Mouse (Mus musculus): Measurements from ENCODE around the gene Tas2r135. TPM values are rescaled to one million over a fixed set of nuclear protein-coding genes. Genes with fewer than 3 reads are reported as not detected.

Tas2r135 gene
- total and polyA plus RNA-seq, 3 experiments = not detected

DNA sequence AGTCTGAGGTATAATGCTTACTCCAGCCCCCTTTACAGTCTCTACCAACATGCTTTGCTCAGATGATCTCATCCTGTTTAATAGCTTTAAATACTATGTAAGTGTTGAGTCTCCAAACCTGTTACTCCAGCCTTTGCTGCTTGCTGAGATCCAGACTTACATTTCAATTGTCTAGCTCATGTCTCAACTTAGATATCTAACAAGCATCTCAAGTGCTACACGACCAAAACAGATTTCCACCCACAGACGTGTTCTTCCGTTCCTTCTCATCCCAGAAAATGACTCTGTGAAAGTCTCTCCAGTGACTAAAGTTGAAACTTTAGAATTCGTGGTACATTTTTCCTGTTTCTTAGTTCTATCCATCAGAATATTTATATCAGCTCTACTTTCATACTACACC lies 21.1 kb downstream of the Tas2r135 start:
- Histone ChIP-seq H3K4me3 (ENCODE audit: control insufficient read depth in 1 of 2, insufficient read depth in 1 of 2, low read depth in 2 of 2, low read length in 2 of 2) (no peak overlapping the region), H3K36me3 (ENCODE audit: control insufficient read depth in 1 of 2, insufficient read depth in 2 of 2, low read length in 2 of 2) (no peaks in the 10 kb centered on the region), H3K9ac (ENCODE audit: control insufficient read depth, low read depth, low read length, poor library complexity, severe bottlenecking) (no peak overlapping the region), H3K79me2 (ENCODE audit: control insufficient read depth, insufficient read depth, low read length, poor library complexity) (no peaks in the 10 kb centered on the region), H3K4me1 (ENCODE audit: control insufficient read depth in 1 of 2, insufficient read depth in 2 of 2, low read length in 2 of 2) (no peaks in the 10 kb centered on the region), H3K9me3 (replicated peaks; ENCODE audit: insufficient read depth, low read length) (no peaks in the 10 kb centered on the region), H3K27me3 (ENCODE audit: control insufficient read depth in 1 of 2, insufficient read depth in 2 of 2, low read length in 2 of 2) (no peaks in the 10 kb centered on the region), H3K27ac (ENCODE audit: control insufficient read depth, low read depth, low read length) (no peak overlapping the region)
- DNase-seq (ENCODE audit: low read depth, low spot score) = no peak
- no peak for TF ChIP-seq ZNF384 (IDR thresholded peaks at IDR 0.05; ENCODE audit: low read depth, low read length)
- no peak for TF ChIP-seq E2F4 (IDR thresholded peaks at IDR 0.05; ENCODE audit: borderline replicate concordance, low read depth, low read length)
- no peak for TF ChIP-seq MAFK (IDR thresholded peaks at IDR 0.05; ENCODE audit: borderline replicate concordance, low read depth, low read length)
- no peak for TF ChIP-seq MYB (IDR thresholded peaks at IDR 0.05; ENCODE audit: low read depth, low read length)
- TF ChIP-seq CTCF (IDR thresholded peaks at IDR 0.05 in 2 of 3, conservative IDR thresholded peaks at IDR 0.05 in 1 of 3; ENCODE audit: control insufficient read depth in 1 of 3, insufficient read depth in 1 of 3, low read depth in 2 of 3, low read length in 3 of 3, poor library complexity in 1 of 3, severe bottlenecking in 1 of 3) = no peak
- TF ChIP-seq SMC3 (IDR thresholded peaks at IDR 0.05; ENCODE audit: low read depth, low read length) = no peak
- TF ChIP-seq CHD2 (IDR thresholded peaks at IDR 0.05; ENCODE audit: low read length) = no peak
- TF ChIP-seq TCF12 (IDR thresholded peaks at IDR 0.05; ENCODE audit: low read depth, low read length) = no peak
- TF ChIP-seq ZMIZ1 (IDR thresholded peaks at IDR 0.05; ENCODE audit: low read depth, low read length) = no peak
- no peak for TF ChIP-seq CHD1 (IDR thresholded peaks at IDR 0.05; ENCODE audit: low read depth, low read length)
- TF ChIP-seq MAZ (IDR thresholded peaks at IDR 0.05; ENCODE audit: low read depth, low read length) = no peak
- TF ChIP-seq MEF2A (IDR thresholded peaks at IDR 0.05; ENCODE audit: extremely low read depth, insufficient replicate concordance, low read depth, low read length, poor library complexity, severe bottlenecking) = no peak
- TF ChIP-seq GABPA (IDR thresholded peaks at IDR 0.05; ENCODE audit: low read depth, low read length) = no peak
- no peak for TF ChIP-seq HCFC1 (IDR thresholded peaks at IDR 0.05; ENCODE audit: low read depth, low read length)
- TF ChIP-seq SIN3A (IDR thresholded peaks at IDR 0.05; ENCODE audit: low read length) = no peak
- no peak for TF ChIP-seq GATA1 (IDR thresholded peaks at IDR 0.05; ENCODE audit: low read depth, low read length)
- TF ChIP-seq ELF1 (IDR thresholded peaks at IDR 0.05; ENCODE audit: low read depth, low read length) = no peak
- TF ChIP-seq ETS1 (IDR thresholded peaks at IDR 0.05; ENCODE audit: low read depth, low read length) = no peak
- TF ChIP-seq NELFE (IDR thresholded peaks at IDR 0.05; ENCODE audit: low read depth, low read length) = no peak
- TF ChIP-seq USF2 (IDR thresholded peaks at IDR 0.05; ENCODE audit: borderline replicate concordance in 1 of 2, insufficient read depth in 1 of 2, low read depth in 1 of 2, low read length in 2 of 2) = no peak

- Histone ChIP-seq H3K4me1 (ENCODE audit: control insufficient read depth in 1 of 2, insufficient read depth in 2 of 2, low read length in 2 of 2) (no peaks in the 10 kb centered on the region), H3K27me3 (ENCODE audit: control insufficient read depth in 1 of 2, insufficient read depth in 2 of 2, low read length in 2 of 2) (no peaks in the 10 kb centered on the region), H3K9ac (ENCODE audit: control insufficient read depth, low read depth, low read length, poor library complexity, severe bottlenecking) (no peak overlapping the region), H3K79me2 (ENCODE audit: control insufficient read depth, insufficient read depth, low read length, poor library complexity) (no peaks in the 10 kb centered on the region), H3K4me3 (ENCODE audit: control insufficient read depth in 1 of 2, insufficient read depth in 1 of 2, low read depth in 2 of 2, low read length in 2 of 2) (no peak overlapping the region), H3K36me3 (ENCODE audit: control insufficient read depth in 1 of 2, insufficient read depth in 2 of 2, low read length in 2 of 2) (no peaks in the 10 kb centered on the region), H3K27ac (ENCODE audit: control insufficient read depth, low read depth, low read length) (no peak overlapping the region), H3K9me3 (replicated peaks; ENCODE audit: insufficient read depth, low read length) (no peaks in the 10 kb centered on the region)
- TF ChIP-seq JUND (IDR thresholded peaks at IDR 0.05; ENCODE audit: low read depth, low read length) = no peak
- peak; percentile 12; the same call in 1 of the 2 replicates for TF ChIP-seq RAD21 (IDR thresholded peaks at IDR 0.05; ENCODE audit: low read depth, low read length)
- TF ChIP-seq UBTF (IDR thresholded peaks at IDR 0.05; ENCODE audit: borderline replicate concordance, insufficient read depth, low read depth, low read length) = no peak
- TF ChIP-seq POLR2AphosphoS2 (IDR thresholded peaks at IDR 0.05; ENCODE audit: low read length) = no peak
- TF ChIP-seq TBP (IDR thresholded peaks at IDR 0.05; ENCODE audit: low read depth, low read length) = no peak
- TF ChIP-seq BHLHE40 (IDR thresholded peaks at IDR 0.05; ENCODE audit: borderline replicate concordance, low read depth, low read length) = no peak
- TF ChIP-seq SMC3 (IDR thresholded peaks at IDR 0.05; ENCODE audit: low read depth, low read length) = peak; percentile 19; the same call in 1 of the 2 replicates
- TF ChIP-seq CHD2 (IDR thresholded peaks at IDR 0.05; ENCODE audit: low read length) = no peak
- TF ChIP-seq GABPA (IDR thresholded peaks at IDR 0.05; ENCODE audit: low read depth, low read length) = no peak
- no peak for TF ChIP-seq USF1 (IDR thresholded peaks at IDR 0.05; ENCODE audit: low read depth, low read length)
- peak in 1 of 3 experiments; percentile 9; a peak in 1 of 6 replicates for TF ChIP-seq CTCF (IDR thresholded peaks at IDR 0.05 in 2 of 3, conservative IDR thresholded peaks at IDR 0.05 in 1 of 3; ENCODE audit: control insufficient read depth in 1 of 3, insufficient read depth in 1 of 3, low read depth in 2 of 3, low read length in 3 of 3, poor library complexity in 1 of 3, severe bottlenecking in 1 of 3)
- DNase-seq (ENCODE audit: low read depth, low spot score) = peak; percentile 2
Measured at GRCm38 (mm10) chr6:42433554-42433953, 28.3 kb downstream of the Tas2r135 start.
